Mouse (Mus musculus) neural tube, embryonic 14.5 days (tissue): ENCODE results near the gene St3gal4. TPM values are rescaled to one million over a fixed set of nuclear protein-coding genes. Genes with fewer than 3 reads are reported as not detected.

Experiments
- polyA plus RNA-seq: library from polyadenylated mRNA; unstranded; fragments of >200 nt; fragmentation: Nextera tagmentation; extraction: Ambion mirVana; gene quantifications from 2 replicates; pipeline ENCODE4 v1.2.1, GENCODE M21; 2014

The St3gal4 gene
- polyA plus RNA-seq, 1 experiment from 2014 or later, result 8.9 TPM

Other genes with a start within 250 kb of the St3gal4 start
- gene Dcps, start 56.8 kb upstream of the St3gal4 start, polyA plus RNA-seq, result 61.8 and 66.1 TPM in 2 replicates
- gene Srpr, start 80.9 kb upstream of the St3gal4 start, polyA plus RNA-seq, result 64.9 and 71.4 TPM in 2 replicates
- gene Tirap, start 81.0 kb upstream of the St3gal4 start, polyA plus RNA-seq, result 3.8 and 5.1 TPM in 2 replicates
- gene Foxred1, start 91.8 kb upstream of the St3gal4 start, polyA plus RNA-seq, result 39.3 and 44.2 TPM in 2 replicates
- gene Fam118b, start 148.5 kb upstream of the St3gal4 start, polyA plus RNA-seq, result 55.1 and 60.6 TPM in 2 replicates
- 15.8 and 19.0 TPM in 2 replicates for gene Rpusd4, start 148.6 kb upstream of the St3gal4 start, polyA plus RNA-seq